Mouse (Mus musculus): ENCODE data around the gene Dnmt3a.

The Dnmt3a gene

GRCm38 (mm10) chr12:3889875-3890635, 84.2 kb downstream of the Dnmt3a start:
- no peak for TF ChIP-seq GATA4 (IDR thresholded peaks at IDR 0.05; ENCODE audit: insufficient replicate concordance, low read length)

GRCm38 (mm10) chr12:3890753-3891751, 85.2 kb downstream of the Dnmt3a start:
- TF ChIP-seq GATA4 (IDR thresholded peaks at IDR 0.05; ENCODE audit: insufficient replicate concordance, low read length) = no peak

GRCm38 (mm10) chr12:3891779-3892239, 86.0 kb downstream of the Dnmt3a start:
- TF ChIP-seq GATA4 (IDR thresholded peaks at IDR 0.05; ENCODE audit: insufficient replicate concordance, low read length) = no peak

GRCm38 (mm10) chr12:3892240-3893059, 86.6 kb downstream of the Dnmt3a start:
- TF ChIP-seq GATA4 (IDR thresholded peaks at IDR 0.05; ENCODE audit: insufficient replicate concordance, low read length) = peak; percentile 27; the same call in 1 of the 2 replicates

- TF ChIP-seq GATA4 (IDR thresholded peaks at IDR 0.05; ENCODE audit: insufficient replicate concordance, low read length) = no peak
Measured at GRCm38 (mm10) chr12:3893335-3893734, 87.5 kb downstream of the Dnmt3a start.

GRCm38 (mm10) chr12:3894525-3894924, 88.7 kb downstream of the Dnmt3a start:
- no peak for TF ChIP-seq GATA4 (IDR thresholded peaks at IDR 0.05; ENCODE audit: insufficient replicate concordance, low read length)

GRCm38 (mm10) chr12:3897057-3897545, 91.3 kb downstream of the Dnmt3a start:
- TF ChIP-seq GATA4 (IDR thresholded peaks at IDR 0.05; ENCODE audit: insufficient replicate concordance, low read length) = no peak

GRCm38 (mm10) chr12:3898811-3899210, 93.0 kb downstream of the Dnmt3a start:
- no peak for TF ChIP-seq GATA4 (IDR thresholded peaks at IDR 0.05; ENCODE audit: insufficient replicate concordance, low read length)

- no peak for TF ChIP-seq GATA4 (IDR thresholded peaks at IDR 0.05; ENCODE audit: insufficient replicate concordance, low read length)
Measured at GRCm38 (mm10) chr12:3905436-3905835, 99.6 kb downstream of the Dnmt3a start.

GRCm38 (mm10) chr12:3906308-3906707, 100.5 kb downstream of the Dnmt3a start:
- TF ChIP-seq GATA4 (IDR thresholded peaks at IDR 0.05; ENCODE audit: insufficient replicate concordance, low read length) = no peak

- no peak for TF ChIP-seq GATA4 (IDR thresholded peaks at IDR 0.05; ENCODE audit: insufficient replicate concordance, low read length)
Measured at GRCm38 (mm10) chr12:3907008-3907407, 101.2 kb downstream of the Dnmt3a start.

GRCm38 (mm10) chr12:3907418-3907817, 101.6 kb downstream of the Dnmt3a start:
- no peak for TF ChIP-seq GATA4 (IDR thresholded peaks at IDR 0.05; ENCODE audit: insufficient replicate concordance, low read length)

GRCm38 (mm10) chr12:3910466-3911093, 104.8 kb downstream of the Dnmt3a start:
- no peak for TF ChIP-seq GATA4 (IDR thresholded peaks at IDR 0.05; ENCODE audit: insufficient replicate concordance, low read length)

- TF ChIP-seq GATA4 (IDR thresholded peaks at IDR 0.05; ENCODE audit: insufficient replicate concordance, low read length) = no peak; the same call in 1 of the 2 replicates
Measured at GRCm38 (mm10) chr12:3911831-3912348, 106.1 kb downstream of the Dnmt3a start.
